In the genomic region with DNA sequence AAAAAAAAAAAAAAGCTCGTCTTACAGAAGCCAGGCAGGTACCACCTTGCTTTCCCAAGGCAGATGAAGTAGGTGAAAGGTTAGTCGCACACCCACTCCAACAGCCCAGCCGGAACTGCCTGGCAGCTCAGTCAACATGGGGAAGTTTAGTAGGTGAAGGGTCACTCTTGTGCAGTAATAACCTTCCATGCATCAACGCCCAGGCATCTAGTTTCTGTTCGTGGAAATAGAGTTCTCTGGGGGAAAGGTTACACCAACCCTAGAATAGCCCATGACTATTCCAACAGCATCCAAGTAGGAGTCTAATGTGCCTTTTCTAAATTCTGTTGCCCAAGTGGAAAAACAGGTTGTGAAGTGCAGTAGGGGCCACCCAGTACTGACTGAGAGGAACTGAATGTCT, we compare ENCODE assay signal across 9 mouse cellular contexts. TPM values are rescaled to one million over a fixed set of nuclear protein-coding genes. Genes with fewer than 3 reads are reported as not detected.
DNase-seq lines count a peak whose midpoint lies in the region; ATAC-seq lines count a peak whose summit lies in the region.
"Had no signal": no experiment of that assay in that cellular context is flagged by ENCODE, and none has a peak within 500 bp of the region (broad histone marks: within the 10 kb centered on the region; RNA-seq: fewer than 3 reads in every experiment).

No protein-coding gene starts in this region.

- no peak overlapping the region for H3K4me2 ChIP-seq in hindbrain, embryonic 11.5 days (replicated peaks; ENCODE audit: low read depth, low read length)
- no peak overlapping the region for H3K4me2 ChIP-seq in hindbrain, embryonic 16.5 days (ENCODE audit: low read length)
- H3K4me2 ChIP-seq in limb, embryonic 11.5 days (ENCODE audit: low read depth, severe bottlenecking): no peak overlapping the region

- no peaks in the 10 kb centered on the region for H3K4me1 ChIP-seq in hindbrain, embryonic 11.5 days (replicated peaks; ENCODE audit: control insufficient read depth, insufficient read depth, low read length)
- no peaks in the 10 kb centered on the region for H3K4me1 ChIP-seq in hindbrain, embryonic 16.5 days (ENCODE audit: control insufficient read depth, insufficient read depth, low read depth, low read length)
- no peaks in the 10 kb centered on the region for H3K4me1 ChIP-seq in limb, embryonic 11.5 days (ENCODE audit: control insufficient read depth, insufficient read depth, low read length)

- H3K36me3 ChIP-seq in hindbrain, embryonic 11.5 days (ENCODE audit: control insufficient read depth, insufficient read depth, low read length): no peaks in the 10 kb centered on the region
- no peaks in the 10 kb centered on the region for H3K36me3 ChIP-seq in hindbrain, embryonic 16.5 days (ENCODE audit: control insufficient read depth, insufficient read depth, low read length)
- no peaks in the 10 kb centered on the region for H3K36me3 ChIP-seq in limb, embryonic 11.5 days (ENCODE audit: control insufficient read depth, insufficient read depth, low read length)

- no peaks in the 10 kb centered on the region for H3K9me3 ChIP-seq in hindbrain, embryonic 11.5 days (ENCODE audit: control insufficient read depth, low read length)
- H3K9me3 ChIP-seq in hindbrain, embryonic 16.5 days (ENCODE audit: control insufficient read depth, low read length): no peaks in the 10 kb centered on the region
- no peaks in the 10 kb centered on the region for H3K9me3 ChIP-seq in limb, embryonic 11.5 days (ENCODE audit: control insufficient read depth, low read length)

- peak; percentile 2 for DNase-seq in hindbrain, embryonic 11.5 days (ENCODE audit: low spot score)
- DNase-seq in embryo, embryonic 9.5 days (ENCODE audit: extremely low spot score): peak; percentile 15
- DNase-seq in heart, postnatal 10 days: peak; percentile 81 to 82
- DNase-seq in limb, embryonic 11.5 days (ENCODE audit: low spot score): peak; percentile 33
- DNase-seq in skeletal muscle tissue, adult 2 months (ENCODE audit: low read depth, low spot score): peak; percentile 87
- DNase-seq in left cerebral cortex, postnatal 25 days (ENCODE audit: low spot score in 2 of 2): no peak

- no peak for ATAC-seq in hindbrain, embryonic 11.5 days (ENCODE audit: low FRiP score)
- ATAC-seq in hindbrain, embryonic 16.5 days: no peak
- no peak for ATAC-seq in limb, embryonic 11.5 days (ENCODE audit: insufficient number of reproducible peaks, low FRiP score, low TSS enrichment, low read depth)
- no peak for ATAC-seq in megakaryocyte-erythroid progenitor cell, adult 5-6 weeks (replicated peaks; ENCODE audit: low FRiP score, low TSS enrichment, poor library complexity, severe bottlenecking)

- H3K4me3 ChIP-seq in hindbrain, embryonic 11.5 days (ENCODE audit: low read depth, low read length): no peak overlapping the region
- H3K4me3 ChIP-seq in hindbrain, embryonic 16.5 days (ENCODE audit: low read length): no peak overlapping the region
- no peak overlapping the region for H3K4me3 ChIP-seq in limb, embryonic 11.5 days (ENCODE audit: low read depth, low read length)

- 58% methylated on average over 5 of the region's 5 CpGs for WGBS in hindbrain, embryonic 11.5 days
- 51% methylated on average over 5 of the region's 5 CpGs for WGBS in hindbrain, embryonic 16.5 days
- WGBS in limb, embryonic 11.5 days: 38% methylated on average over 5 of the region's 5 CpGs

- intact Hi-C loops in heart, postnatal 10 days (cut with DNase I): no loop called here
- intact Hi-C loops in left cerebral cortex, postnatal 25 days (cut with DNase I): no loop called here

- no peak overlapping the region for H3K27ac ChIP-seq in hindbrain, embryonic 11.5 days (ENCODE audit: low read depth, low read length)
- no peak overlapping the region for H3K27ac ChIP-seq in hindbrain, embryonic 16.5 days (ENCODE audit: low read depth, low read length)
- H3K27ac ChIP-seq in limb, embryonic 11.5 days (replicated peaks; ENCODE audit: low read depth, low read length): no peak overlapping the region

- H3K27me3 ChIP-seq in hindbrain, embryonic 11.5 days (ENCODE audit: control insufficient read depth, insufficient read depth, low read length): no peaks in the 10 kb centered on the region
- no peaks in the 10 kb centered on the region for H3K27me3 ChIP-seq in hindbrain, embryonic 16.5 days (replicated peaks; ENCODE audit: control insufficient read depth, insufficient read depth, low read length)
- no peaks in the 10 kb centered on the region for H3K27me3 ChIP-seq in limb, embryonic 11.5 days (ENCODE audit: control insufficient read depth, insufficient read depth, low read length)

- no peak overlapping the region for H3K9ac ChIP-seq in hindbrain, embryonic 11.5 days (ENCODE audit: low read depth, low read length)
- no peak overlapping the region for H3K9ac ChIP-seq in hindbrain, embryonic 16.5 days (ENCODE audit: low read depth, low read length)
- H3K9ac ChIP-seq in limb, embryonic 11.5 days (ENCODE audit: low read length): no peak overlapping the region

RNA-seq across cellular contexts. Expression of a gene that starts 13.6 kb away (rescaled TPM):
- 0.45 and 0.82 TPM in 2 replicates for polyA plus RNA-seq in hindbrain, embryonic 11.5 days (2014; fragmentation: Nextera tagmentation; extraction: Ambion mirVana)
- polyA plus RNA-seq in hindbrain, embryonic 16.5 days (2015; fragmentation: Nextera tagmentation; extraction: Ambion mirVana): 1.7 and 2.4 TPM in 2 replicates
- total RNA-seq in heart, postnatal 10 days (2021): 100 to 1,000 TPM; 886 to 965 TPM
- 0.98 and 1.1 TPM in 2 replicates for polyA plus RNA-seq in limb, embryonic 11.5 days (2014; fragmentation: Nextera tagmentation; extraction: Ambion mirVana)
- 10 to 100 TPM in 1 of 2 experiments, 1 to 10 TPM in 1; 9.1 to 10.0 TPM for total RNA-seq in left cerebral cortex, postnatal 25 days (2021)
- total RNA-seq in megakaryocyte-erythroid progenitor cell, adult 5-6 weeks (2014; fragmentation: Nextera tagmentation): not detected in 2 replicates
- total RNA-seq in megakaryocyte-erythroid progenitor cell, adult 5-6 weeks (2017): not detected in 2 replicates
- total RNA-seq: neutrophil, adult 5-6 weeks had no signal

Comparison
In these comparisons a context has a peak if more than half of its experiments do, and no peak if none do; other contexts are left out.
1. DNase-seq: peak in hindbrain, embryonic 11.5 days (single experiment), embryo, embryonic 9.5 days (single experiment), heart, postnatal 10 days (2 of 2), limb, embryonic 11.5 days (single experiment) and skeletal muscle tissue, adult 2 months (single experiment); none in left cerebral cortex, postnatal 25 days (0 of 2).
2. RNA of a gene that starts 13.6 kb away (total RNA-seq): 886 to 965 TPM in heart, postnatal 10 days; 9.1 to 10.0 TPM in left cerebral cortex, postnatal 25 days and not detected in megakaryocyte-erythroid progenitor cell, adult 5-6 weeks; every median in the first group is over 10 times any median in the second.